Mouse (Mus musculus): ENCODE measurements around the gene Col25a1.

- TF ChIP-seq POLR2A (IDR thresholded peaks at IDR 0.05; ENCODE audit: insufficient read length, low read depth) (no peak), REST (IDR thresholded peaks at IDR 0.05; ENCODE audit: insufficient read depth, insufficient read length) (no peak), MYOG (IDR thresholded peaks at IDR 0.05; ENCODE audit: control insufficient read depth in 1 of 3, insufficient read depth in 1 of 3, insufficient read length in 2 of 3, low read depth in 2 of 3) (no peak), USF1 (IDR thresholded peaks at IDR 0.05; ENCODE audit: low read depth) (no peak), MYOD1 (IDR thresholded peaks at IDR 0.05; ENCODE audit: control insufficient read depth in 1 of 3, insufficient read length in 2 of 3, low read depth in 2 of 3) (no peak), TCF12 (IDR thresholded peaks at IDR 0.05; ENCODE audit: insufficient read depth, poor library complexity, severe bottlenecking) (no peak), MAX (IDR thresholded peaks at IDR 0.05; ENCODE audit: low read depth) (no peak), E2F4 (IDR thresholded peaks at IDR 0.05; ENCODE audit: insufficient read depth) (no peak), TCF3 (IDR thresholded peaks at IDR 0.05; ENCODE audit: insufficient read length, low read depth) (no peak), CEBPB (IDR thresholded peaks at IDR 0.05; ENCODE audit: insufficient read depth, poor library complexity, severe bottlenecking) (no peak), POLR2AphosphoS2 (IDR thresholded peaks at IDR 0.05; ENCODE audit: insufficient read length, low read depth) (no peak), SRF (IDR thresholded peaks at IDR 0.05; ENCODE audit: control insufficient read depth, insufficient read length, low read depth) (no peak)
Measured at GRCm38 (mm10) chr3:130153117-130153516, 21.8 kb downstream of the Col25a1 start.
